ENCODE assay signal across 18 mouse cellular contexts in genomic region chr5:43859663-43860062, GRCm38 (mm10). TPM values are rescaled to one million over a fixed set of nuclear protein-coding genes. Genes with fewer than 3 reads are reported as not detected.
"Had no signal": no experiment of that assay in that cellular context is flagged by ENCODE, and none has a peak within 500 bp of the region (broad histone marks: within the 10 kb centered on the region; RNA-seq: fewer than 3 reads in every experiment).

No protein-coding gene starts in this region.

- H3K27me3 ChIP-seq: limb, embryonic 15.5 days; liver, embryonic 13.5 days; midbrain, embryonic 13.5 days; neural tube, embryonic 15.5 days had no signal

- H3K9ac ChIP-seq: limb, embryonic 15.5 days; liver, embryonic 13.5 days; midbrain, embryonic 13.5 days; neural tube, embryonic 15.5 days had no signal

- H3K27ac ChIP-seq: limb, embryonic 15.5 days; liver, embryonic 13.5 days; midbrain, embryonic 13.5 days; neural tube, embryonic 15.5 days; stomach, postnatal 0 days had no signal

- H3K9me3 ChIP-seq: limb, embryonic 15.5 days; midbrain, embryonic 13.5 days; neural tube, embryonic 15.5 days had no signal

- H3K4me1 ChIP-seq: limb, embryonic 15.5 days; liver, embryonic 13.5 days; midbrain, embryonic 13.5 days; neural tube, embryonic 15.5 days had no signal

- H3K4me2 ChIP-seq: limb, embryonic 15.5 days; liver, embryonic 13.5 days; midbrain, embryonic 13.5 days; neural tube, embryonic 15.5 days had no signal

- DNase-seq: kidney, postnatal 14 days; liver, embryonic 13.5 days; lung, adult 18-20 months; lung, postnatal 36 days; right cerebral cortex, adult 18-20 months; right cerebral cortex, postnatal 25 days; thymus, adult 18-20 months; thymus, postnatal 14 days had no signal

- H3K4me3 ChIP-seq: limb, embryonic 15.5 days; liver, embryonic 13.5 days; midbrain, embryonic 13.5 days; myocyte; neural tube, embryonic 15.5 days had no signal

- ATAC-seq: midbrain, embryonic 13.5 days had no signal

- H3K36me3 ChIP-seq: limb, embryonic 15.5 days; liver, embryonic 13.5 days; midbrain, embryonic 13.5 days; neural tube, embryonic 15.5 days had no signal

RNA-seq across cellular contexts. Expression of gene Bst1, which starts 41.0 kb away (rescaled TPM):
- total RNA-seq: left cerebral cortex, adult 18-20 months; left cerebral cortex, postnatal 10 days had no signal
- polyA plus RNA-seq: limb, embryonic 11.5 days; midbrain, embryonic 13.5 days; myocyte; neural tube, embryonic 11.5 days had no signal

RNA-seq across cellular contexts. Expression of gene Gm7879, which starts 53.3 kb away (rescaled TPM):
- polyA plus RNA-seq: kidney, embryonic 14.5 days had no signal
